Mouse (Mus musculus) intestine, embryonic 14.5 days (tissue): ENCODE data around the gene Pabpc4. TPM values are rescaled to one million over a fixed set of nuclear protein-coding genes. Genes with fewer than 3 reads are reported as not detected.
A peak's percentile ranks its signal among the peaks of the same experiment; 100 is the strongest.
"Not testable (repeated sequence)": the region's sequence is repeated elsewhere in the genome, so short reads cannot be mapped to it uniquely, and the experiment has no call there.

Experiments
- ATAC-seq: fragments of 200-750 bp; cut with Nextera tagmentation; replicated peaks from 2 replicates; pipeline ENCODE4 v1.8.0; 2017; ENCODE audit warnings: low read depth, moderate number of reproducible peaks, moderate TSS enrichment, moderate library complexity; ENCODE audit not compliant: low FRiP score, low TSS enrichment
- DNase-seq: peaks from one replicate; pipeline ENCODE4 v3.0.0-alpha.2; 2018; ENCODE audit warnings: low spot score
- H3K27ac ChIP-seq: fragments of 300-500 bp; sonication (generic); 2 replicates; pipeline ENCODE4 v1.5.1; 2014; ENCODE audit warnings: low read depth, mild to moderate bottlenecking, control low read depth
- H3K27me3 ChIP-seq: fragments of 300-500 bp; sonication (generic); replicated peaks from 2 replicates; pipeline ENCODE4 v1.6.1; 2014; ENCODE audit warnings: low read length, control low read depth; ENCODE audit not compliant: control insufficient read depth, insufficient read depth
- H3K36me3 ChIP-seq: fragments of 300-500 bp; sonication (generic); 2 replicates; pipeline ENCODE4 v1.6.1; 2014; ENCODE audit warnings: low read length, control low read depth; ENCODE audit not compliant: control insufficient read depth, insufficient read depth
- H3K4me1 ChIP-seq: fragments of 300-500 bp; sonication (generic); replicated peaks from 2 replicates; pipeline ENCODE4 v1.6.1; 2014; ENCODE audit warnings: low read length, control low read depth, mixed read lengths; ENCODE audit not compliant: control insufficient read depth, insufficient read depth
- H3K4me2 ChIP-seq: fragments of 300-500 bp; sonication (generic); 2 replicates; pipeline ENCODE4 v1.6.1; 2014; ENCODE audit warnings: low read length
- H3K4me3 ChIP-seq: fragments of 300-500 bp; sonication (generic); 2 replicates; pipeline ENCODE4 v1.5.1; 2014; ENCODE audit warnings: low read depth, low read length, control low read depth, mixed read lengths
- H3K9ac ChIP-seq: fragments of 300-500 bp; sonication (generic); 2 replicates; pipeline ENCODE4 v1.6.1; 2014; ENCODE audit warnings: mild to moderate bottlenecking, low read length
- H3K9me3 ChIP-seq: fragments of 300-500 bp; sonication (generic); 2 replicates; pipeline ENCODE4 v1.6.1; 2016; ENCODE audit warnings: low read length, control low read depth; ENCODE audit not compliant: control insufficient read depth
- WGBS: fragments of 180-500 bp; shearing (Covaris S2); extraction: QIAGEN DNeasy Blood & Tissue Kit; methylation state at CpG from one replicate; pipeline ENCODE4 v1.1.7; 2014; 5-methylcytosine and 5-hydroxymethylcytosine counted together
- polyA plus RNA-seq: library from polyadenylated mRNA; unstranded; fragments of >200 nt; fragmentation: Nextera tagmentation; extraction: Ambion mirVana; gene quantifications from 2 replicates; pipeline ENCODE4 v1.2.1, GENCODE M21; 2014

The Pabpc4 gene
- polyA plus RNA-seq, 1 experiment from 2014 or later = 72.2 TPM

- 94% methylated on average over 11 of the region's 11 CpGs for WGBS
These were observed 37.0 kb downstream of the Pabpc4 start for GRCm38 (mm10) chr4:123298980-123299670.

GRCm38 (mm10) chr4:123305789-123306188 lies 43.6 kb downstream of the Pabpc4 start:
- Histone ChIP-seq H3K9me3 (0 out of 2 replicates have a peak, but pooled peaks cover 4% of the 10 kb centered on the region), H3K27ac (no peak overlapping the region), H3K4me1 (no peaks in the 10 kb centered on the region), H3K9ac (no peak overlapping the region), H3K36me3 (peaks cover 29% of the 10 kb centered on the region), H3K27me3 (no peaks in the 10 kb centered on the region), H3K4me2 (no peak overlapping the region), H3K4me3 (no peak overlapping the region)
- WGBS = 34% methylated on average over 3 of the region's 3 CpGs
- DNase-seq (peak; percentile 71), ATAC-seq (peak; percentile 48; the same call in 1 of the 2 replicates)

More at GRCm38 (mm10) chr4:123298980-123299670, 37.0 kb downstream of the Pabpc4 start:
- Histone ChIP-seq H3K27me3 (no peaks in the 10 kb centered on the region), H3K4me3 (no peak overlapping the region), H3K4me2 (no peak overlapping the region), H3K9ac (no peak overlapping the region), H3K4me1 (no peaks in the 10 kb centered on the region), H3K36me3 (peaks cover 89% of the 10 kb centered on the region), H3K9me3 (0 out of 2 replicates have a peak, but pooled peaks cover 4% of the 10 kb centered on the region), H3K27ac (no peak overlapping the region)
- ATAC-seq (no peak), DNase-seq (no peak)

GRCm38 (mm10) chr4:123306999-123307398 lies 44.8 kb downstream of the Pabpc4 start:
- Histone ChIP-seq H3K9ac (no peak overlapping the region), H3K36me3 (peaks cover 19% of the 10 kb centered on the region), H3K4me1 (no peaks in the 10 kb centered on the region), H3K9me3 (0 out of 2 replicates have a peak, but pooled peaks cover 4% of the 10 kb centered on the region), H3K4me3 (no peak overlapping the region), H3K27me3 (no peaks in the 10 kb centered on the region), H3K4me2 (no peak overlapping the region), H3K27ac (no peak overlapping the region)
- WGBS = 88% methylated on average over 10 of the region's 10 CpGs
- ATAC-seq (no peak), DNase-seq (no peak)

- peaks cover 6% of the 10 kb centered on the region for H3K36me3 ChIP-seq
- ATAC-seq (no peak), DNase-seq (no peak)
- no peak overlapping the region for H3K4me2 ChIP-seq
- no peak overlapping the region for H3K27ac ChIP-seq
- H3K9ac ChIP-seq = no peak overlapping the region
- no peaks in the 10 kb centered on the region for H3K4me1 ChIP-seq
- H3K9me3 ChIP-seq = 0 out of 2 replicates have a peak, but pooled peaks cover 4% of the 10 kb centered on the region
- no peak overlapping the region for H3K4me3 ChIP-seq
- no peaks in the 10 kb centered on the region for H3K27me3 ChIP-seq
- WGBS = 37% methylated on average over 3 of the region's 3 CpGs
These were observed 46.1 kb downstream of the Pabpc4 start for GRCm38 (mm10) chr4:123308292-123308691.

- Histone ChIP-seq H3K27me3 (no peaks in the 10 kb centered on the region), H3K4me3 (no peak overlapping the region), H3K9ac (no peak overlapping the region), H3K36me3 (no peaks in the 10 kb centered on the region), H3K27ac (no peak overlapping the region), H3K4me1 (no peaks in the 10 kb centered on the region), H3K9me3 (no peaks in the 10 kb centered on the region), H3K4me2 (no peak overlapping the region)
- WGBS = 66% methylated on average over 7 of the region's 7 CpGs
- ATAC-seq = no peak
- no peak for DNase-seq
These were observed 49.7 kb downstream of the Pabpc4 start for GRCm38 (mm10) chr4:123311845-123312244.

- H3K27ac ChIP-seq = no peak overlapping the region
- no peak overlapping the region for H3K4me3 ChIP-seq
- no peaks in the 10 kb centered on the region for H3K9me3 ChIP-seq
- no peaks in the 10 kb centered on the region for H3K27me3 ChIP-seq
- H3K4me2 ChIP-seq = no peak overlapping the region
- no peak for DNase-seq
- no peaks in the 10 kb centered on the region for H3K36me3 ChIP-seq
- ATAC-seq = no peak
- no peak overlapping the region for H3K9ac ChIP-seq
- H3K4me1 ChIP-seq = no peaks in the 10 kb centered on the region
- WGBS = 88% methylated on average over 6 of the region's 6 CpGs
These were observed 50.9 kb downstream of the Pabpc4 start for GRCm38 (mm10) chr4:123313010-123313409.

GRCm38 (mm10) chr4:123314497-123314896 lies 52.3 kb downstream of the Pabpc4 start:
- H3K4me2 ChIP-seq = no peak overlapping the region
- H3K27ac ChIP-seq = no peak overlapping the region
- H3K9me3 ChIP-seq = no peaks in the 10 kb centered on the region
- WGBS = 80% methylated on average over 3 of the region's 3 CpGs
- H3K36me3 ChIP-seq = no peaks in the 10 kb centered on the region
- DNase-seq (no peak), ATAC-seq (no peak)
- H3K4me3 ChIP-seq = no peak overlapping the region
- no peak overlapping the region for H3K9ac ChIP-seq
- H3K4me1 ChIP-seq = no peaks in the 10 kb centered on the region
- H3K27me3 ChIP-seq = no peaks in the 10 kb centered on the region

- ATAC-seq = peak; percentile 52; the same call in 1 of the 2 replicates
- DNase-seq, H3K4me1 ChIP-seq, H3K27ac ChIP-seq, H3K9me3 ChIP-seq, H3K36me3 ChIP-seq, H3K9ac ChIP-seq: not testable (repeated sequence)
- peaks cover 15% of the 10 kb centered on the region for H3K27me3 ChIP-seq
- H3K4me3 ChIP-seq = peak overlapping the region; percentile 22
- H3K4me2 ChIP-seq = peak overlapping the region; percentile 44
- 12% methylated on average over 16 of the region's 38 CpGs for WGBS
These were observed 60.8 kb downstream of the Pabpc4 start for GRCm38 (mm10) chr4:123322910-123323309.

GRCm38 (mm10) chr4:123323534-123323933 lies 61.4 kb downstream of the Pabpc4 start, which contains the start of gene Oxct2a:
Gene Oxct2a, minus strand, starts transcription at chr4:123323634.
- Histone ChIP-seq H3K4me3 (peak within 1 kb of the TSS; percentile 22), H3K9me3 (no peaks in the 10 kb centered on the region), H3K4me1 (no peaks in the 10 kb centered on the region), H3K27ac (no peak within 1 kb of the TSS), H3K4me2 (peak within 1 kb of the TSS; percentile 44), H3K27me3 (peaks cover 15% of the 10 kb centered on the region), H3K9ac (no peak within 1 kb of the TSS), H3K36me3 (no peaks in the 10 kb centered on the region)
- 24% methylated on average over 13 of the region's 13 CpGs for WGBS
- ATAC-seq (no peak), DNase-seq (no peak)
